Mouse (Mus musculus) small intestine, adult 2 months (tissue): ENCODE measurements around the gene Sobp. TPM values are rescaled to one million over a fixed set of nuclear protein-coding genes. Genes with fewer than 3 reads are reported as not detected.

Source experiments
- H3K27ac ChIP-seq: fragments of 200-500 bp; 2 replicates; pipeline ENCODE4 v1.5.1; 2012; ENCODE audit warnings: low read depth, low read length, control low read depth, inconsistent platforms; ENCODE audit not compliant: insufficient read depth
- H3K27me3 ChIP-seq: fragments of 200-500 bp; 2 replicates; pipeline ENCODE4 v1.6.1; 2012; ENCODE audit warnings: mild to moderate bottlenecking, moderate library complexity, low read length, inconsistent platforms; ENCODE audit not compliant: control insufficient read depth, insufficient read depth
- H3K36me3 ChIP-seq: fragments of 200-500 bp; 2 replicates; pipeline ENCODE4 v1.6.1; 2012; ENCODE audit warnings: mild to moderate bottlenecking, low read length, control low read depth, inconsistent platforms; ENCODE audit not compliant: control insufficient read depth, insufficient read depth
- H3K4me1 ChIP-seq: fragments of 200-500 bp; 2 replicates; pipeline ENCODE4 v1.6.1; 2012; ENCODE audit warnings: low read length, inconsistent platforms, mixed read lengths; ENCODE audit not compliant: control insufficient read depth, insufficient read depth, insufficient read length
- H3K4me3 ChIP-seq: fragments of 200-500 bp; 2 replicates; pipeline ENCODE4 v1.5.1; 2012; ENCODE audit warnings: low read depth, mild to moderate bottlenecking, control low read depth, inconsistent platforms, low read length, moderate library complexity
- CTCF ChIP-seq: fragments of 200-500 bp; IDR thresholded peaks from 2 replicates; pipeline ENCODE4 v1.5.1; 2012; ENCODE audit warnings: low read depth, mild to moderate bottlenecking, control low read depth, inconsistent platforms, low read length, moderate library complexity, mixed read lengths; ENCODE audit not compliant: insufficient replicate concordance, insufficient read length; ENCODE audit errors: extremely low read depth
- POLR2A ChIP-seq: fragments of 200-500 bp; IDR thresholded peaks from 2 replicates; pipeline ENCODE4 v1.6.1; 2012; ENCODE audit warnings: low read depth, mild to moderate bottlenecking, control low read depth, inconsistent platforms, low read length, moderate library complexity
- WGBS: fragments of 180-500 bp; shearing (Covaris S2); methylation state at CpG from one replicate; pipeline ENCODE4 v1.1.7; 2018; 5-methylcytosine and 5-hydroxymethylcytosine counted together
- polyA plus RNA-seq: library from polyadenylated mRNA; depleted of rRNA; stranded (reverse); fragments of >200 nt; gene quantifications from 2 replicates; pipeline ENCODE4 v1.2.3, GENCODE M21; 2012; rRNA removed

Gene Sobp
- 0.70 and 0.79 TPM in 2 replicates for polyA plus RNA-seq

- Histone ChIP-seq H3K27me3 (peaks cover 49% of the 10 kb centered on the region), H3K4me3 (peak within 1 kb of the TSS; percentile 65), H3K27ac (no peak within 1 kb of the TSS), H3K4me1 (peaks cover 4% of the 10 kb centered on the region), H3K36me3 (no peaks in the 10 kb centered on the region)
- TF ChIP-seq POLR2A (peak; percentile 38; the same call in 1 of the 2 replicates), CTCF (no peak)
- 1% methylated on average over 89 of the region's 91 CpGs for WGBS
Observed at GRCm38 (mm10) chr10:43174326-43175155, at the start of gene Sobp, which contains the start of gene 9030612E09Rik. Sobp (minus strand) TSS chr10:43174530. 9030612E09Rik (plus strand) TSS chr10:43174704.

- no peak overlapping the region for H3K27ac ChIP-seq
- H3K4me1 ChIP-seq = peaks cover 8% of the 10 kb centered on the region; the same call in 1 of the 2 replicates
- TF ChIP-seq POLR2A = no peak
- TF ChIP-seq CTCF = no peak
- no peak overlapping the region for H3K4me3 ChIP-seq
- no peaks in the 10 kb centered on the region; the same call in 1 of the 2 replicates for H3K36me3 ChIP-seq
- 69% methylated on average over 2 of the region's 2 CpGs for WGBS
- no peaks in the 10 kb centered on the region for H3K27me3 ChIP-seq
Observed at GRCm38 (mm10) chr10:43223391-43223790, 49.1 kb upstream of the Sobp start.

GRCm38 (mm10) chr10:43221659-43222058 is 47.3 kb upstream of the Sobp start:
- H3K27me3 ChIP-seq = no peaks in the 10 kb centered on the region
- H3K4me1 ChIP-seq = peaks cover 8% of the 10 kb centered on the region; the same call in 1 of the 2 replicates
- TF ChIP-seq POLR2A (no peak), CTCF (no peak)
- under 1% methylated on average over 25 of the region's 25 CpGs for WGBS
- H3K36me3 ChIP-seq = no peaks in the 10 kb centered on the region
- peak overlapping the region; percentile 81 for H3K27ac ChIP-seq
- H3K4me3 ChIP-seq = peak overlapping the region; percentile 91

- Histone ChIP-seq H3K27ac (peak within 1 kb of the TSS; percentile 83), H3K4me3 (peak within 1 kb of the TSS; percentile 91), H3K4me1 (peaks cover 6% of the 10 kb centered on the region; the same call in 1 of the 2 replicates), H3K36me3 (no peaks in the 10 kb centered on the region), H3K27me3 (no peaks in the 10 kb centered on the region)
- under 1% methylated on average over 50 of the region's 50 CpGs for WGBS
- TF ChIP-seq CTCF (0 out of 2 replicates have a peak, but pooled peaks have one; percentile 5), POLR2A (peak; percentile 98)
Observed at GRCm38 (mm10) chr10:43220910-43221625, 46.7 kb upstream of the Sobp start, which contains the start of gene Pdss2. Pdss2 (plus strand) TSS chr10:43221486.

- H3K4me3 ChIP-seq = peak overlapping the region; percentile 91
Observed at GRCm38 (mm10) chr10:43220479-43220878, 46.1 kb upstream of the Sobp start.

GRCm38 (mm10) chr10:43217361-43217900 is 43.1 kb upstream of the Sobp start:
- Histone ChIP-seq H3K36me3 (no peaks in the 10 kb centered on the region), H3K27me3 (no peaks in the 10 kb centered on the region), H3K27ac (no peak overlapping the region), H3K4me3 (no peak overlapping the region), H3K4me1 (peaks cover 2% of the 10 kb centered on the region; the same call in 1 of the 2 replicates)
- TF ChIP-seq CTCF (no peak), POLR2A (no peak)
- 92% methylated on average over 13 of the region's 13 CpGs for WGBS

More at GRCm38 (mm10) chr10:43220479-43220878, 46.1 kb upstream of the Sobp start:
- WGBS = 11% methylated on average over 7 of the region's 7 CpGs
- peaks cover 3% of the 10 kb centered on the region; the same call in 1 of the 2 replicates for H3K4me1 ChIP-seq
- H3K36me3 ChIP-seq = no peaks in the 10 kb centered on the region
- H3K27me3 ChIP-seq = no peaks in the 10 kb centered on the region
- TF ChIP-seq CTCF = no peak
- no peak for TF ChIP-seq POLR2A
- peak overlapping the region; percentile 83 for H3K27ac ChIP-seq
